Mouse (Mus musculus) hindbrain, postnatal 0 days (tissue): ENCODE data around the gene Cebpz. TPM values are rescaled to one million over a fixed set of nuclear protein-coding genes. Genes with fewer than 3 reads are reported as not detected.

Source experiments
- ATAC-seq: fragments of 200-750 bp; cut with Nextera tagmentation; 2 replicates; pipeline ENCODE4 v1.8.0; 2017; ENCODE audit warnings: mild to moderate bottlenecking, moderate TSS enrichment, moderate library complexity
- DNase-seq: peaks from one replicate; pipeline ENCODE4 v3.0.0-alpha.2; 2015; ENCODE audit warnings: low spot score
- H3K27ac ChIP-seq: fragments of 300-500 bp; sonication (generic); 2 replicates; pipeline ENCODE4 v1.5.1; 2014; ENCODE audit warnings: mild to moderate bottlenecking
- H3K27me3 ChIP-seq: fragments of 300-500 bp; sonication (generic); 2 replicates; pipeline ENCODE4 v1.6.1; 2014; ENCODE audit warnings: low read length, mixed read lengths; ENCODE audit not compliant: insufficient read depth
- H3K36me3 ChIP-seq: fragments of 300-500 bp; sonication (generic); 2 replicates; pipeline ENCODE4 v1.6.1; 2014; ENCODE audit warnings: low read length, mixed read lengths; ENCODE audit not compliant: insufficient read depth
- H3K4me1 ChIP-seq: fragments of 300-500 bp; sonication (generic); 2 replicates; pipeline ENCODE4 v1.6.1; 2014; ENCODE audit warnings: antibody characterized with exemption, low read length, mixed read lengths; ENCODE audit not compliant: insufficient read depth
- H3K4me2 ChIP-seq: fragments of 300-500 bp; sonication (generic); 2 replicates; pipeline ENCODE4 v1.6.1; 2014; ENCODE audit warnings: low read depth, mild to moderate bottlenecking, low read length, moderate library complexity, mixed read lengths
- H3K4me3 ChIP-seq: fragments of 300-500 bp; sonication (generic); 2 replicates; pipeline ENCODE4 v1.5.1; 2014; ENCODE audit warnings: low read length
- H3K9ac ChIP-seq: fragments of 300-500 bp; sonication (generic); replicated peaks from 2 replicates; pipeline ENCODE4 v1.6.1; 2014; ENCODE audit warnings: mild to moderate bottlenecking, low read length, moderate library complexity, mixed read lengths
- H3K9me3 ChIP-seq: fragments of 300-500 bp; sonication (generic); 2 replicates; pipeline ENCODE4 v1.6.1; 2016; ENCODE audit warnings: low read length, mixed read lengths
- CTCF ChIP-seq: IDR thresholded peaks from 2 replicates; pipeline ENCODE4 v1.5.1; 2016; ENCODE audit warnings: antibody characterized with exemption, control low read depth, low read depth
- WGBS: fragments of 180-500 bp; shearing (Covaris S2); extraction: QIAGEN DNeasy Blood & Tissue Kit; methylation state at CpG from one replicate; pipeline ENCODE4 v1.1.7; 2014; 5-methylcytosine and 5-hydroxymethylcytosine counted together
- polyA plus RNA-seq: library from polyadenylated mRNA; unstranded; fragments of >200 nt; fragmentation: Nextera tagmentation; extraction: Ambion mirVana; gene quantifications from 2 replicates; pipeline ENCODE4 v1.2.1, GENCODE M21; 2015
- total RNA-seq: library from RNA; depleted of rRNA; stranded (reverse); fragments of >200 nt; gene quantifications from 2 replicates; pipeline ENCODE4 v1.2.3, GENCODE M21; 2014; rRNA removed

The Cebpz gene
- total RNA-seq (11.0 and 13.5 TPM in 2 replicates), polyA plus RNA-seq (46.4 and 54.0 TPM in 2 replicates)

DNA sequence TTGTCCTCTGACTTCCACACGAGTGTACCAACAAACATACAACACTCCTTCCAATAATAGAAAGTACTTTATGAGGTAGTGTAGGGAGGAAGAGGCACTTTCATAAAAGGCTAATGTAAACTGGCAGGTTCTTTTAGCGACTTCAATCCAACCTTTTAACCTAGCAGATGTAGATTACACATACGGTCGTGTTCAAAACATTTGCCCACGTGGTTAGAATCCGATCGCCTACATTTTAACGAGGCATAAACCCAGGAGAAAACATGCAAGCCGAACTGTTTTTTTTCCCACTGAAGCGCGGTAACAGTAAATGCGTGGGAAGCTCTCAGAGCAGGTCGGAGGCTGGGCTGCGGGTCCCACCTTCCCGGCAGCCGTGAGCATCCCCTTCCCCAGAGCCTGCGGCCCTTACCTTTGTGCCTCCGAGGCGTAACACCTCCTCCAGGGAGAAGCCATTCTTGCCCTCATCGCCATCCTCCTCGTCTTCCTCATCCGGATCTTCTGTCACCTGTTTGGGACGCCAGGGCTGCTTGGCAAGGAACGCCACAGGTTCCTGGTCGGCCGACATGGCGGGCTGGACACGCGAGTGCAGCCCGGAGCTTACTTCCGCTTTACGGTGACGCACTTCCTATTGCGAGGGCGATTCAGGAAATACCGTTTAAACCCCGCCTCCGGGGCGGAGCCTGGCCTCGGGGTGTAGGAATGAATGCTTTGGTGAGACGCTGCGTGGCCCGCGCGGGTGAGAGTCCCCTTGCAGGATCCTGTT is at the start of gene Cebpz, which contains the start of gene Ndufaf7:
TSS of gene Cebpz (minus strand) at position 601 of the 763 bp plus-strand sequence.
TSS of gene Ndufaf7 (plus strand) at position 671 of the 763 bp plus-strand sequence.
- H3K4me3 ChIP-seq, result peak within 1 kb of the TSS; percentile 53
- H3K36me3 ChIP-seq, result peaks cover 27% of the 10 kb centered on the region; the same call in 1 of the 2 replicates
- H3K4me2 ChIP-seq, result peak within 1 kb of the TSS; percentile 76
- peak; percentile 100 for ATAC-seq
- H3K27ac ChIP-seq, result peak within 1 kb of the TSS; percentile 59
- no peaks in the 10 kb centered on the region for H3K27me3 ChIP-seq
- H3K9me3 ChIP-seq, result no peaks in the 10 kb centered on the region
- DNase-seq, result peak; percentile 99
- H3K4me1 ChIP-seq, result 0 out of 2 replicates have a peak, but pooled peaks cover 4% of the 10 kb centered on the region
- peak within 1 kb of the TSS; percentile 58 for H3K9ac ChIP-seq
- no peak for TF ChIP-seq CTCF
- WGBS, result under 1% methylated on average over 45 of the region's 45 CpGs

DNA sequence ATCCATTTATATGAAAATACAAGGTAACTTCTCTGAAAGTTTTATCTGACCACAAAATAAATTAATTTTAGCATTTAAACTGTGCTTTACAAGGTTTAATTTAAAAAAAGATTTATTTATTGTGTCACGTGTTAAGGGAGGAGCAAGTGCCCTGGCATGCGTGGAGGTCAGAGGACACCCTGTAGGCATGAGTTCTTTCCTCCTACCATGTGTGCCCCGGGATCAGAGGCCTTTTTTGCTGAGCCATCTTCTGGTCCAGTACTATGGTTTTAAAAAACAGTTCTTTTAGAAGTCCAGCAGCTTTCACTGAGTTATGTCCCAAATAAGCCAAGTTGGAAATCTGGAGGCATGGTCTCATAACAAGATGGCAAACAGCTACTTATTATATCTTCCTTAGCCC is 46.9 kb upstream of the Cebpz start:
- no peak for ATAC-seq
- DNase-seq, result no peak

DNA sequence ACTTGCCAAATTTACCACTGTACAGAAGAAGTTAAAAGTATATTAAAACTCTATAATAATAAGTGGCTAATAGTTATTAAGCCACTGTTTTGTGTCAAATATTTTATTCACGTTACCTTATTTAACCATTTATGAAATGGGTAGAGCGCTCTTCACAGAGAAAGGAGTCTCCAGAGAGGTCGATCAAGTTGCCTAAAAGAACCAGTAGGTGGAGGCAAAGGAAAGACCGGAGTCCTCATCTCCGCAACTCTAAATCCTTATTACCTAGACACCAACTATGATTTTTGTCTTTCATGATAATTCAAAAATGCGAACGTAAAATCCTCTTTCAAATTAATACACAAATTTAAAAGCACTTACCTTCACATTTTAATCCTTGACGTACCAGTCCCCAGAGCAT is 46.3 kb upstream of the Cebpz start:
- ATAC-seq, result no peak
- no peak overlapping the region for H3K9ac ChIP-seq
- no peak overlapping the region for H3K27ac ChIP-seq
- no peaks in the 10 kb centered on the region for H3K27me3 ChIP-seq
- TF ChIP-seq CTCF, result peak; percentile 23; the same call in 1 of the 2 replicates
- no peaks in the 10 kb centered on the region for H3K9me3 ChIP-seq
- no peak overlapping the region for H3K4me3 ChIP-seq
- H3K4me2 ChIP-seq, result no peak overlapping the region
- DNase-seq, result peak; percentile 20
- 94% methylated on average over 8 of the region's 8 CpGs for WGBS
- 0 out of 2 replicates have a peak, but pooled peaks cover 4% of the 10 kb centered on the region for H3K36me3 ChIP-seq
- no peaks in the 10 kb centered on the region for H3K4me1 ChIP-seq

More for the DNA sequence above, 46.9 kb upstream of the Cebpz start:
- H3K4me1 ChIP-seq, result no peaks in the 10 kb centered on the region
- WGBS, result 87% methylated on average over 3 of the region's 3 CpGs
- H3K4me3 ChIP-seq, result no peak overlapping the region
- no peaks in the 10 kb centered on the region for H3K9me3 ChIP-seq
- H3K27ac ChIP-seq, result no peak overlapping the region
- H3K9ac ChIP-seq, result no peak overlapping the region
- TF ChIP-seq CTCF, result no peak
- H3K27me3 ChIP-seq, result no peaks in the 10 kb centered on the region
- 0 out of 2 replicates have a peak, but pooled peaks cover 4% of the 10 kb centered on the region for H3K36me3 ChIP-seq
- no peak overlapping the region for H3K4me2 ChIP-seq

DNA sequence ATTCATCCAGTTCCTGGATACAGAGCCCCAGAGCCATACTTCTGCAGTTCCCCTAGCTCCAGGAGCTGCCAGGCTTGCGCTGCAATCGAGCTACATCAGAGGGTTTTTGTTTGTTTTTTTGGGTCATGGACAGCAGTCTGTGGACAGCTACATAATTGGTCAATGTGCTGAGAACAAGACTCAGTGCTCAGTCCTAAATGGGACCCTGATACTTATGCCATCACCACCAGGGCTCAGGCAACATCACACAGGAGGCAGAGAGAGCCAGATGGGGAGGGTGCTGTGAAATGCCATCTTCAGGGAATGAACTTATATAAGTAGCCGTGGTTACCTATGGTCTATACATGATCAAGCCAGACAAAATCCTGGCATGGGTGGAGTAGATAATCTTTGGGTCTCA is 31.6 kb upstream of the Cebpz start:
- H3K4me3 ChIP-seq, result no peak overlapping the region
- no peak overlapping the region for H3K4me2 ChIP-seq
- H3K36me3 ChIP-seq, result peaks cover 6% of the 10 kb centered on the region; the same call in 1 of the 2 replicates
- H3K9me3 ChIP-seq, result no peaks in the 10 kb centered on the region
- no peak overlapping the region for H3K9ac ChIP-seq
- H3K4me1 ChIP-seq, result no peaks in the 10 kb centered on the region
- H3K27me3 ChIP-seq, result no peaks in the 10 kb centered on the region
- 79% methylated on average over 3 of the region's 3 CpGs for WGBS
- TF ChIP-seq CTCF, result no peak
- H3K27ac ChIP-seq, result no peak overlapping the region
- no peak for DNase-seq
- no peak for ATAC-seq

DNA sequence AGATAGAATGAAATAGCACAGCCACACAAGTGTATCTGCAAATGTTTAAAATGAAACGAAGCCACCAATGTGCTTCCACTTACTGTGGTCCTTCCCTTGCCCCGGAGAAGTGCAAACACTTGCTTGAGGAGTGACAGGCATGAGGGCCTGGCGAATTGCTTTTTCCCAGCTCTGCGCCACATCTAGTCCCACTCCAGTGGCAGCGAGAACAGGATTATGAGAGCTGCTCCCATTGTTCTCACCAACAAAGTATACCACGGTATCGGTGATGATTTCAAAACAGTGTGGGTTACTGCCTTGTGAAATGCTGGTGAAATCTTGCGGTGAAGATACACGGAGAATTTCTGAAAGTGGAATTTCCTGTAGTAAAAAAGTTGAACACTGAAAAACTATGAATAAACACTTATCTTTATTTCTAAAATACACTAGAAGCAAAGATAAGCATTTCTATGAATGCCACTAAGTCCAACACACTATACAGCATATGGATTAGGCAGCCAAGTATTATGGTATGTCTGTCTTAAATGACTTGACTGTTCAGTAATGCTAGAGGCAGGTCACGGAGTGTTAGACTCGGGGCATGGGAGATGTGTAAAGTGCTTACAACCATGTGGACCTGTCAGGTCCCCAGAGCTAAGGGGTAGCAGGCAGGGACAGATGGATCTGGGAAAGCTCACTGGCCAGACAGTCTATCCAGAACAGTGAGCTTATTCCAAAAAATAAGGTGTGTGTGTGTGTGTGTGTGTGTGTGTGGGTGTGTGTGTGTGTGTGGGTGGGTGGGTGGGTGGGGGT is 29.4 kb upstream of the Cebpz start:
- ATAC-seq, result no peak
- Histone ChIP-seq H3K9me3 (no peaks in the 10 kb centered on the region), H3K27ac (no peak overlapping the region), H3K36me3 (peaks cover 9% of the 10 kb centered on the region; the same call in 1 of the 2 replicates), H3K9ac (no peak overlapping the region), H3K4me3 (no peak overlapping the region), H3K27me3 (no peaks in the 10 kb centered on the region), H3K4me2 (no peak overlapping the region), H3K4me1 (no peaks in the 10 kb centered on the region)
- DNase-seq, result no peak
- no peak for TF ChIP-seq CTCF
- WGBS, result 94% methylated on average over 11 of the region's 11 CpGs

DNA sequence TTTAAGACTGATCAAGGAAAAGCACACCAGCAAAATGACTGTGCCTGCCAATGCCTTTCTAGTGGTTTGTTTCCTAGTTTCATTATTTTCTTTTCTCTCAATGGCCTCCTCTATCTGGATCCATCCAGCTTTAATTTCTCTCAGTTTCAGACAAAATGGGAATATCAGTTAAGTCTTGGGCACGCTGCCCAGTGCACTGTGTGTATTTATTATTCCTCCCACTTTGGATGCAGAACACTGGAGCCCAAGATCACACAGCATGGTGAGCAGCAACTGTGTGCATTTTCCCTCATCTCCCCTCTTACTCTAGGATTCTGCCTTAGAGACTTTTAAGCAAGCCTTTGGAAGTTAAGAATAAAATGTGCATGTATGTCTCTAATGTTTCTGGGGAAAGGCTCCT is 27.5 kb upstream of the Cebpz start:
- Histone ChIP-seq H3K4me3 (no peak overlapping the region), H3K36me3 (0 out of 2 replicates have a peak, but pooled peaks cover 3% of the 10 kb centered on the region), H3K4me2 (no peak overlapping the region), H3K9me3 (no peaks in the 10 kb centered on the region), H3K4me1 (no peaks in the 10 kb centered on the region), H3K9ac (no peak overlapping the region), H3K27me3 (no peaks in the 10 kb centered on the region), H3K27ac (peak overlapping the region; percentile 20; the same call in 1 of the 2 replicates)
- ATAC-seq (peak; percentile 51; the same call in 1 of the 2 replicates), DNase-seq (peak; percentile 45)
- WGBS, result 63% methylated on average over 1 of the region's 1 CpGs
- no peak for TF ChIP-seq CTCF
